Mouse (Mus musculus): ENCODE data around the gene Mical2. TPM values are rescaled to one million over a fixed set of nuclear protein-coding genes. Genes with fewer than 3 reads are reported as not detected.

Mical2 gene
- polyA plus RNA-seq, 1 experiment from 2014 or later, result 2.7 TPM

GRCm38 (mm10) chr7:112228827-112229498 lies 3.3 kb downstream of the Mical2 start:
- H3K27me3 ChIP-seq (ENCODE audit: insufficient read depth, low read length), result no peaks in the 10 kb centered on the region
- ATAC-seq, result no peak
- TF ChIP-seq CTCF (IDR thresholded peaks at IDR 0.05; ENCODE audit: low read depth) (no peak), EP300 (IDR thresholded peaks at IDR 0.05; ENCODE audit: low read depth) (no peak)
- no peak overlapping the region for H3K4me3 ChIP-seq (ENCODE audit: low read depth, low read length)
- H3K4me2 ChIP-seq (ENCODE audit: low read depth, low read length), result no peak overlapping the region
- H3K27ac ChIP-seq (ENCODE audit: low read depth), result no peak overlapping the region
- no peak for DNase-seq
- H3K36me3 ChIP-seq (replicated peaks; ENCODE audit: insufficient read depth, low read length), result no peaks in the 10 kb centered on the region
- H3K9ac ChIP-seq (replicated peaks), result no peak overlapping the region
- H3K4me1 ChIP-seq (ENCODE audit: insufficient read depth), result peaks cover 9% of the 10 kb centered on the region
- H3K9me3 ChIP-seq (ENCODE audit: low read length), result no peaks in the 10 kb centered on the region
- 77% methylated on average over 20 of the region's 20 CpGs for WGBS (ENCODE audit: insufficient replicate concordance)

GRCm38 (mm10) chr7:112231731-112232130 lies 6.1 kb downstream of the Mical2 start:
- Histone ChIP-seq H3K4me2 (ENCODE audit: low read depth, low read length) (no peak overlapping the region), H3K27me3 (ENCODE audit: insufficient read depth, low read length) (no peaks in the 10 kb centered on the region), H3K4me1 (ENCODE audit: insufficient read depth) (0 out of 2 replicates have a peak, but pooled peaks cover 3% of the 10 kb centered on the region), H3K9ac (replicated peaks) (no peak overlapping the region), H3K36me3 (replicated peaks; ENCODE audit: insufficient read depth, low read length) (no peaks in the 10 kb centered on the region), H3K9me3 (ENCODE audit: low read length) (no peaks in the 10 kb centered on the region), H3K4me3 (ENCODE audit: low read depth, low read length) (no peak overlapping the region), H3K27ac (ENCODE audit: low read depth) (no peak overlapping the region)
- ATAC-seq (no peak), DNase-seq (no peak)
- 78% methylated on average over 7 of the region's 7 CpGs for WGBS (ENCODE audit: insufficient replicate concordance)
- TF ChIP-seq EP300 (IDR thresholded peaks at IDR 0.05; ENCODE audit: low read depth), result no peak
- no peak for TF ChIP-seq CTCF (IDR thresholded peaks at IDR 0.05; ENCODE audit: low read depth)

DNA sequence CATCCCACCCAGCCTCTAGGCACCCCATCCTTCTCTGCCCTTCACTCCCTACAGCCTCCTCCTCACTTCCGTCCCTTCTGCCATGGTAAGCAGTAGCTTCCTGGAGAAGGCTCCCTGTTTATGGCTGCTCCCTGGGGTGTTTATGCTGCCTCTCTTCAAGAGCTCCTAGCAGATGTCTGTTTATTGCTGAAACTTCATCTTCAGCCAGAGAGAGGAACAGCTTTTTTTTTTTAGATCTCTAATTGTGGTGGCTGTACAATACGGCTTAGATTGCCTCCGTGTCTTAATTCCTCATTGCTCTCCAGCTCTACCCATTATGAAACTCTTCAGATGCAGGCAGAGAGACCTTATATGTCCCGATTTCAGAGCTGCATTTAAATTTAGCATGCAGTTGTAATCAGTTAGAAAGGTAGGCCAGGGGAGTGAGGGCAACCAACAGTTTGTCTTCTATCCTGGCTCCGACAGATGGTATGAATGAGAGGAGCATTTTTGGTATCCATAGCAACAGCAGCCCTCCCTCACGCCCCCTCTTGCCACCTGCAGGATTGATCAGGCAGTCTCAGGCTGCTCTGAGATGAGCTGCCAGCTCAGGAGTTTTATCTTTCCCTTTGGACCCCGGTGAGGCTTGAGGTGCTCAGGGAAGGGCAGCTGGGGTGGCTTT lies 7.8 kb downstream of the Mical2 start:
- TF ChIP-seq EP300 (IDR thresholded peaks at IDR 0.05; ENCODE audit: low read depth), result no peak
- TF ChIP-seq CTCF (IDR thresholded peaks at IDR 0.05; ENCODE audit: low read depth), result no peak
- Histone ChIP-seq H3K9me3 (ENCODE audit: low read length) (no peaks in the 10 kb centered on the region), H3K27me3 (ENCODE audit: insufficient read depth, low read length) (no peaks in the 10 kb centered on the region), H3K4me1 (ENCODE audit: insufficient read depth) (0 out of 2 replicates have a peak, but pooled peaks cover under 1% of the 10 kb centered on the region), H3K36me3 (replicated peaks; ENCODE audit: insufficient read depth, low read length) (no peaks in the 10 kb centered on the region), H3K4me3 (ENCODE audit: low read depth, low read length) (no peak overlapping the region), H3K4me2 (ENCODE audit: low read depth, low read length) (no peak overlapping the region), H3K9ac (replicated peaks) (no peak overlapping the region), H3K27ac (ENCODE audit: low read depth) (no peak overlapping the region)
- ATAC-seq, result no peak
- 54% methylated on average over 7 of the region's 7 CpGs for WGBS (ENCODE audit: insufficient replicate concordance)
- DNase-seq, result no peak

DNA sequence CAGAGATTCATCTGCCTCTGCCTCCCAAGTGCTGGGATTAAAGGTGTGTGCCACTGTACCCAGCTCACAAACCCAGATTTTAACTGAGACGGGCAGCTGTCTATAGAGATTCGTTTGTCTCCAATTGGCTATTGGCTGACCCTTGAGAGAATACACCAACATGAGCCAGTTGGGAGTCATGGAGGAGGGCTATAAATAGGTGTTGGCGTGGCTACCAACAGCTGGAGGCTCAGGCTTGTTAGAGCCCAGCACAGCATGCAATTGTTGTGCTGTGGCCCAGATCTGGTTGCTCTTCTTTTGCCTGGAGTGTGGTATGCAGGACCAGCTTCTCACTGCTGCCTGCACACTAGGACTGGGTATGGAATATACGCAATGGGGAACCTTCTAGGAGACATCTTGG lies 8.8 kb downstream of the Mical2 start:
- no peaks in the 10 kb centered on the region for H3K27me3 ChIP-seq (ENCODE audit: insufficient read depth, low read length)
- H3K36me3 ChIP-seq (replicated peaks; ENCODE audit: insufficient read depth, low read length), result no peaks in the 10 kb centered on the region
- no peak overlapping the region for H3K4me3 ChIP-seq (ENCODE audit: low read depth, low read length)
- ATAC-seq (no peak), DNase-seq (no peak)
- no peak overlapping the region for H3K9ac ChIP-seq (replicated peaks)
- no peak overlapping the region for H3K27ac ChIP-seq (ENCODE audit: low read depth)
- no peak for TF ChIP-seq EP300 (IDR thresholded peaks at IDR 0.05; ENCODE audit: low read depth)
- TF ChIP-seq CTCF (IDR thresholded peaks at IDR 0.05; ENCODE audit: low read depth), result no peak
- 0 out of 2 replicates have a peak, but pooled peaks cover 3% of the 10 kb centered on the region for H3K4me1 ChIP-seq (ENCODE audit: insufficient read depth)
- H3K4me2 ChIP-seq (ENCODE audit: low read depth, low read length), result no peak overlapping the region
- 73% methylated on average over 4 of the region's 4 CpGs for WGBS (ENCODE audit: insufficient replicate concordance)
- H3K9me3 ChIP-seq (ENCODE audit: low read length), result no peaks in the 10 kb centered on the region

- Histone ChIP-seq H3K27ac (ENCODE audit: low read depth) (no peak overlapping the region), H3K9ac (replicated peaks) (no peak overlapping the region)
Observed at GRCm38 (mm10) chr7:112235493-112235892, 9.8 kb downstream of the Mical2 start.

DNA sequence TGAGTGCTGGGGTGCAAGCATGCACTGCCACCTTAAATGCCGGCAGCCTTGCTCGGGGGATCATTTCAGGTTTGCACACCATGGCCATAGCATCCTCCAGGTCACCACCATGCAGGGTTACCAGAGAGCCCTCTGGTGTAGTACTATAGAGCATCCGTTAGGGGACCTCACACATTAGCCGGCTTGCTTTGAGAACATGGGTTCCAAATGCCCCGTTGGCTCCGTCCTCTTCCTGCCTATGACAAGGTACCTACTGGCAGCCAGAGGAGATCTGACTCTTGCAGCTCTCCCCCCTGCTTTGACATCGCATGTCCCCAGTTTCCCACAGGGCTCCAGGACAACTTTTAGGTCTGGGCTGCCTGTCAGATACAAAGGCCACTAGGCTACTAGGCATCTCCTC lies 11.6 kb downstream of the Mical2 start:
- WGBS (ENCODE audit: insufficient replicate concordance), result 80% methylated on average over 7 of the region's 7 CpGs
- H3K9ac ChIP-seq (replicated peaks), result no peak overlapping the region
- H3K27ac ChIP-seq (ENCODE audit: low read depth), result no peak overlapping the region
- ATAC-seq (no peak), DNase-seq (no peak)
- 0 out of 2 replicates have a peak, but pooled peaks cover 3% of the 10 kb centered on the region for H3K4me1 ChIP-seq (ENCODE audit: insufficient read depth)
- H3K4me2 ChIP-seq (ENCODE audit: low read depth, low read length), result no peak overlapping the region
- no peaks in the 10 kb centered on the region for H3K27me3 ChIP-seq (ENCODE audit: insufficient read depth, low read length)
- TF ChIP-seq EP300 (IDR thresholded peaks at IDR 0.05; ENCODE audit: low read depth) (no peak), CTCF (IDR thresholded peaks at IDR 0.05; ENCODE audit: low read depth) (no peak)
- H3K4me3 ChIP-seq (ENCODE audit: low read depth, low read length), result no peak overlapping the region
- H3K36me3 ChIP-seq (replicated peaks; ENCODE audit: insufficient read depth, low read length), result no peaks in the 10 kb centered on the region
- no peaks in the 10 kb centered on the region for H3K9me3 ChIP-seq (ENCODE audit: low read length)

More at GRCm38 (mm10) chr7:112235493-112235892, 9.8 kb downstream of the Mical2 start:
- Histone ChIP-seq H3K36me3 (replicated peaks; ENCODE audit: insufficient read depth, low read length) (no peaks in the 10 kb centered on the region), H3K9me3 (ENCODE audit: low read length) (no peaks in the 10 kb centered on the region), H3K27me3 (ENCODE audit: insufficient read depth, low read length) (no peaks in the 10 kb centered on the region), H3K4me1 (ENCODE audit: insufficient read depth) (0 out of 2 replicates have a peak, but pooled peaks cover 3% of the 10 kb centered on the region), H3K4me2 (ENCODE audit: low read depth, low read length) (no peak overlapping the region), H3K4me3 (ENCODE audit: low read depth, low read length) (no peak overlapping the region)
- TF ChIP-seq CTCF (IDR thresholded peaks at IDR 0.05; ENCODE audit: low read depth), result no peak
- no peak for ATAC-seq
- WGBS (ENCODE audit: insufficient replicate concordance), result 69% methylated on average over 4 of the region's 4 CpGs
- DNase-seq, result no peak

Data from liver, postnatal 0 days (tissue).